Mouse (Mus musculus): ENCODE measurements at regions not wholly inside any gene's neighbourhood (a gene's known extent, or its start where the extent isn't known, plus 50 kb on each side); places are given as distances from the start of the nearest gene placed in this dataset.

GRCm38 (mm10) chr1:144353320-144353719 lies 104.3 kb upstream of the Rgs1 start:
- no peaks in the 10 kb centered on the region for H3K36me3 ChIP-seq (ENCODE audit: control insufficient read depth, insufficient read depth, low read length, poor library complexity, severe bottlenecking)
- H3K27me3 ChIP-seq (ENCODE audit: control insufficient read depth, insufficient read depth, low read length, poor library complexity, severe bottlenecking), result no peaks in the 10 kb centered on the region
- peak; percentile 54 for DNase-seq (ENCODE audit: low read depth, low spot score)

- Histone ChIP-seq H3K27me3 (ENCODE audit: control insufficient read depth, insufficient read depth, low read length, poor library complexity, severe bottlenecking) (no peaks in the 10 kb centered on the region), H3K36me3 (ENCODE audit: control insufficient read depth, insufficient read depth, low read length, poor library complexity, severe bottlenecking) (no peaks in the 10 kb centered on the region)
- no peak for DNase-seq (ENCODE audit: low read depth, low spot score)
Observed at GRCm38 (mm10) chr1:144343820-144344219, 94.8 kb upstream of the Rgs1 start.

GRCm38 (mm10) chr1:144343299-144343698 lies 94.3 kb upstream of the Rgs1 start:
- no peaks in the 10 kb centered on the region for H3K27me3 ChIP-seq (ENCODE audit: control insufficient read depth, insufficient read depth, low read length, poor library complexity, severe bottlenecking)
- no peaks in the 10 kb centered on the region for H3K36me3 ChIP-seq (ENCODE audit: control insufficient read depth, insufficient read depth, low read length, poor library complexity, severe bottlenecking)
- DNase-seq (ENCODE audit: low read depth, low spot score), result no peak

GRCm38 (mm10) chr1:144337572-144337971 lies 88.5 kb upstream of the Rgs1 start:
- no peak for DNase-seq (ENCODE audit: low read depth, low spot score)
- H3K36me3 ChIP-seq (ENCODE audit: control insufficient read depth, insufficient read depth, low read length, poor library complexity, severe bottlenecking), result no peaks in the 10 kb centered on the region
- no peaks in the 10 kb centered on the region for H3K27me3 ChIP-seq (ENCODE audit: control insufficient read depth, insufficient read depth, low read length, poor library complexity, severe bottlenecking)

GRCm38 (mm10) chr1:144330365-144331050 lies 81.5 kb upstream of the Rgs1 start:
- H3K36me3 ChIP-seq (ENCODE audit: control insufficient read depth, insufficient read depth, low read length, poor library complexity, severe bottlenecking), result no peaks in the 10 kb centered on the region
- peak; percentile 84 for DNase-seq (ENCODE audit: low read depth, low spot score)
- no peaks in the 10 kb centered on the region; the same call in 1 of the 2 replicates for H3K27me3 ChIP-seq (ENCODE audit: control insufficient read depth, insufficient read depth, low read length, poor library complexity, severe bottlenecking)

GRCm38 (mm10) chr1:144319406-144319805 lies 70.4 kb upstream of the Rgs1 start:
- peak; percentile 39 for DNase-seq (ENCODE audit: low read depth, low spot score)
- H3K27me3 ChIP-seq (ENCODE audit: control insufficient read depth, insufficient read depth, low read length, poor library complexity, severe bottlenecking), result no peaks in the 10 kb centered on the region
- H3K36me3 ChIP-seq (ENCODE audit: control insufficient read depth, insufficient read depth, low read length, poor library complexity, severe bottlenecking), result no peaks in the 10 kb centered on the region

- Histone ChIP-seq H3K36me3 (ENCODE audit: control insufficient read depth, insufficient read depth, low read length, poor library complexity, severe bottlenecking) (no peaks in the 10 kb centered on the region), H3K27me3 (ENCODE audit: control insufficient read depth, insufficient read depth, low read length, poor library complexity, severe bottlenecking) (no peaks in the 10 kb centered on the region)
- DNase-seq (ENCODE audit: low read depth, low spot score), result no peak
Observed at GRCm38 (mm10) chr1:144318289-144318688, 69.2 kb upstream of the Rgs1 start.

GRCm38 (mm10) chr1:144317560-144317959 lies 68.5 kb upstream of the Rgs1 start:
- no peaks in the 10 kb centered on the region for H3K27me3 ChIP-seq (ENCODE audit: control insufficient read depth, insufficient read depth, low read length, poor library complexity, severe bottlenecking)
- no peak for DNase-seq (ENCODE audit: low read depth, low spot score)
- H3K36me3 ChIP-seq (ENCODE audit: control insufficient read depth, insufficient read depth, low read length, poor library complexity, severe bottlenecking), result no peaks in the 10 kb centered on the region

- no peak for DNase-seq (ENCODE audit: low read depth, low spot score)
Observed at GRCm38 (mm10) chr1:144316251-144316650, 67.2 kb upstream of the Rgs1 start.

GRCm38 (mm10) chr1:144314382-144314781 lies 65.3 kb upstream of the Rgs1 start:
- no peaks in the 10 kb centered on the region for H3K27me3 ChIP-seq (ENCODE audit: control insufficient read depth, insufficient read depth, low read length, poor library complexity, severe bottlenecking)
- DNase-seq (ENCODE audit: low read depth, low spot score), result no peak
- H3K36me3 ChIP-seq (ENCODE audit: control insufficient read depth, insufficient read depth, low read length, poor library complexity, severe bottlenecking), result no peaks in the 10 kb centered on the region

More at GRCm38 (mm10) chr1:144316251-144316650, 67.2 kb upstream of the Rgs1 start:
- H3K27me3 ChIP-seq (ENCODE audit: control insufficient read depth, insufficient read depth, low read length, poor library complexity, severe bottlenecking), result no peaks in the 10 kb centered on the region
- no peaks in the 10 kb centered on the region for H3K36me3 ChIP-seq (ENCODE audit: control insufficient read depth, insufficient read depth, low read length, poor library complexity, severe bottlenecking)

- Histone ChIP-seq H3K36me3 (ENCODE audit: control insufficient read depth, insufficient read depth, low read length, poor library complexity, severe bottlenecking) (no peaks in the 10 kb centered on the region), H3K27me3 (ENCODE audit: control insufficient read depth, insufficient read depth, low read length, poor library complexity, severe bottlenecking) (no peaks in the 10 kb centered on the region)
- DNase-seq (ENCODE audit: low read depth, low spot score), result no peak
Observed at GRCm38 (mm10) chr1:144313318-144313717, 64.3 kb upstream of the Rgs1 start.

GRCm38 (mm10) chr1:144309901-144310300 lies 60.9 kb upstream of the Rgs1 start:
- no peaks in the 10 kb centered on the region for H3K36me3 ChIP-seq (ENCODE audit: control insufficient read depth, insufficient read depth, low read length, poor library complexity, severe bottlenecking)
- no peaks in the 10 kb centered on the region for H3K27me3 ChIP-seq (ENCODE audit: control insufficient read depth, insufficient read depth, low read length, poor library complexity, severe bottlenecking)
- no peak for DNase-seq (ENCODE audit: low read depth, low spot score)

GRCm38 (mm10) chr1:144308313-144308712 lies 59.3 kb upstream of the Rgs1 start:
- Histone ChIP-seq H3K27me3 (ENCODE audit: control insufficient read depth, insufficient read depth, low read length, poor library complexity, severe bottlenecking) (no peaks in the 10 kb centered on the region), H3K36me3 (ENCODE audit: control insufficient read depth, insufficient read depth, low read length, poor library complexity, severe bottlenecking) (no peaks in the 10 kb centered on the region)
- DNase-seq (ENCODE audit: low read depth, low spot score), result peak; percentile 60

- no peaks in the 10 kb centered on the region for H3K27me3 ChIP-seq (ENCODE audit: control insufficient read depth, insufficient read depth, low read length, poor library complexity, severe bottlenecking)
- H3K36me3 ChIP-seq (ENCODE audit: control insufficient read depth, insufficient read depth, low read length, poor library complexity, severe bottlenecking), result no peaks in the 10 kb centered on the region
- no peak for DNase-seq (ENCODE audit: low read depth, low spot score)
Observed at GRCm38 (mm10) chr1:144307854-144308285, 58.8 kb upstream of the Rgs1 start.

- H3K27me3 ChIP-seq (ENCODE audit: control insufficient read depth, insufficient read depth, low read length, poor library complexity, severe bottlenecking), result no peaks in the 10 kb centered on the region
- peak; percentile 79 for DNase-seq (ENCODE audit: low read depth, low spot score)
- no peaks in the 10 kb centered on the region for H3K36me3 ChIP-seq (ENCODE audit: control insufficient read depth, insufficient read depth, low read length, poor library complexity, severe bottlenecking)
Observed at GRCm38 (mm10) chr1:144307017-144307853, 58.2 kb upstream of the Rgs1 start.
